Mouse (Mus musculus) midbrain, postnatal 0 days (tissue): ENCODE measurements around the gene Mindy4. TPM values are rescaled to one million over a fixed set of nuclear protein-coding genes. Genes with fewer than 3 reads are reported as not detected.

Source experiments
- ATAC-seq: fragments of 200-750 bp; cut with Nextera tagmentation; 2 replicates; pipeline ENCODE4 v1.8.0; 2017; ENCODE audit warnings: moderate number of reproducible peaks, mild to moderate bottlenecking, moderate TSS enrichment, moderate library complexity; ENCODE audit not compliant: low FRiP score
- DNase-seq: peaks from one replicate; pipeline ENCODE4 v3.0.0-alpha.2; 2015; ENCODE audit warnings: low spot score
- H3K27ac ChIP-seq: fragments of 300-500 bp; sonication (generic); 2 replicates; pipeline ENCODE4 v1.5.1; 2014; ENCODE audit warnings: low read depth, mild to moderate bottlenecking, low read length, mixed read lengths
- H3K27me3 ChIP-seq: fragments of 300-500 bp; sonication (generic); 2 replicates; pipeline ENCODE4 v1.6.1; 2014; ENCODE audit warnings: low read length, control low read depth, mixed read lengths; ENCODE audit not compliant: insufficient read depth
- H3K36me3 ChIP-seq: fragments of 300-500 bp; sonication (generic); 2 replicates; pipeline ENCODE4 v1.6.1; 2014; ENCODE audit warnings: low read length, control low read depth, mixed read lengths; ENCODE audit not compliant: insufficient read depth
- H3K4me1 ChIP-seq: fragments of 300-500 bp; sonication (generic); 2 replicates; pipeline ENCODE4 v1.6.1; 2014; ENCODE audit warnings: mild to moderate bottlenecking, control low read depth, antibody characterized with exemption, low read length, mixed read lengths; ENCODE audit not compliant: insufficient read depth
- H3K4me2 ChIP-seq: fragments of 300-500 bp; sonication (generic); 2 replicates; pipeline ENCODE4 v1.6.1; 2014; ENCODE audit warnings: low read depth, mild to moderate bottlenecking, low read length, mixed read lengths; ENCODE audit not compliant: poor library complexity, severe bottlenecking
- H3K4me3 ChIP-seq: fragments of 300-500 bp; sonication (generic); 2 replicates; pipeline ENCODE4 v1.5.1; 2014; ENCODE audit warnings: low read depth, mild to moderate bottlenecking, low read length, moderate library complexity
- H3K9ac ChIP-seq: fragments of 300-500 bp; sonication (generic); replicated peaks from 2 replicates; pipeline ENCODE4 v1.6.1; 2014; ENCODE audit warnings: mild to moderate bottlenecking, low read length, moderate library complexity, mixed read lengths; ENCODE audit not compliant: poor library complexity, severe bottlenecking
- H3K9me3 ChIP-seq: fragments of 300-500 bp; sonication (generic); 2 replicates; pipeline ENCODE4 v1.6.1; 2016; ENCODE audit warnings: low read length, control low read depth
- CTCF ChIP-seq: IDR thresholded peaks from 2 replicates; pipeline ENCODE4 v1.5.1; 2016; ENCODE audit warnings: antibody characterized with exemption, mild to moderate bottlenecking
- WGBS: fragments of 180-500 bp; shearing (Covaris S2); extraction: QIAGEN DNeasy Blood & Tissue Kit; methylation state at CpG from one replicate; pipeline ENCODE4 v1.1.7; 2014; 5-methylcytosine and 5-hydroxymethylcytosine counted together
- polyA plus RNA-seq: library from polyadenylated mRNA; unstranded; fragments of >200 nt; fragmentation: Nextera tagmentation; extraction: Ambion mirVana; gene quantifications from 2 replicates; pipeline ENCODE4 v1.2.1, GENCODE M21; 2015
- total RNA-seq: library from RNA; depleted of rRNA; stranded (reverse); fragments of >200 nt; gene quantifications from 2 replicates; pipeline ENCODE4 v1.2.3, GENCODE M21; 2014

Gene Mindy4
- total and polyA plus RNA-seq, 2 experiments from 2014 or later, result 8.8 to 10.0 TPM

DNA sequence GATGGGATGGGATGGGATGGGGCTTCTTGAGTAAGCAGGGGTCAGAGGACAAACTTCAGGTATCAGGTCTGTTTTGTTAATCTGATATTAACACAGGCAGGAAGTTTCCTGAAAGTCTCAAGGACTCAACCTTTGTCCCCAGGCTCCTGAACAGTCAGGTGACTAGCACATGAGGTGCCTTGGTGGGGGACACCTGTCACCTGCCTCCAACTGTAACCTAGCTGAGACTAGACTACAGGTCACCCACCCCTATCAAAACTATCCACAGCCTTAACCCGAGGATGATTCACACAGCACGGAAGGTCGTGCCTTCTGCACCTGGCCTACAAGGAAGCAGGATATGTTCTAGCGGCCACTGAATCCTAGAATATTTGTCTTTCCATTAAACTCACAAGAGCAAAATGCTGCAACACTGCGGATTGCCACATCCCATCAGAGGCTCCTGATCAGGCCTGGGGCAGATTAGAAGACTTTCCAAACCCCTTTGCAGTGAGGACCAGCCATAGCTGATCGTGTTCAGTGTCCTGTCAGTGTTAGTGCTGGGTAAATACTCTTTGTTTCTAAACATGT is 147.3 kb downstream of the Mindy4 start:
- no peak overlapping the region for H3K4me3 ChIP-seq
- ATAC-seq (no peak), DNase-seq (no peak)
- H3K9me3 ChIP-seq, result no peaks in the 10 kb centered on the region
- no peak for TF ChIP-seq CTCF
- no peak overlapping the region for H3K4me2 ChIP-seq
- WGBS, result 94% methylated on average over 6 of the region's 6 CpGs
- H3K27ac ChIP-seq, result no peak overlapping the region
- no peaks in the 10 kb centered on the region for H3K36me3 ChIP-seq
- no peaks in the 10 kb centered on the region for H3K4me1 ChIP-seq
- no peaks in the 10 kb centered on the region for H3K27me3 ChIP-seq
- H3K9ac ChIP-seq, result no peak overlapping the region

GRCm38 (mm10) chr6:55351712-55352111 is 148.5 kb downstream of the Mindy4 start:
- H3K9me3 ChIP-seq, result no peaks in the 10 kb centered on the region
- H3K4me3 ChIP-seq, result no peak overlapping the region
- no peaks in the 10 kb centered on the region for H3K36me3 ChIP-seq
- ATAC-seq (no peak), DNase-seq (no peak)
- no peak overlapping the region for H3K9ac ChIP-seq
- 80% methylated on average over 7 of the region's 7 CpGs for WGBS
- H3K4me1 ChIP-seq, result no peaks in the 10 kb centered on the region
- no peak overlapping the region for H3K27ac ChIP-seq
- no peaks in the 10 kb centered on the region for H3K27me3 ChIP-seq
- no peak for TF ChIP-seq CTCF
- H3K4me2 ChIP-seq, result no peak overlapping the region

DNA sequence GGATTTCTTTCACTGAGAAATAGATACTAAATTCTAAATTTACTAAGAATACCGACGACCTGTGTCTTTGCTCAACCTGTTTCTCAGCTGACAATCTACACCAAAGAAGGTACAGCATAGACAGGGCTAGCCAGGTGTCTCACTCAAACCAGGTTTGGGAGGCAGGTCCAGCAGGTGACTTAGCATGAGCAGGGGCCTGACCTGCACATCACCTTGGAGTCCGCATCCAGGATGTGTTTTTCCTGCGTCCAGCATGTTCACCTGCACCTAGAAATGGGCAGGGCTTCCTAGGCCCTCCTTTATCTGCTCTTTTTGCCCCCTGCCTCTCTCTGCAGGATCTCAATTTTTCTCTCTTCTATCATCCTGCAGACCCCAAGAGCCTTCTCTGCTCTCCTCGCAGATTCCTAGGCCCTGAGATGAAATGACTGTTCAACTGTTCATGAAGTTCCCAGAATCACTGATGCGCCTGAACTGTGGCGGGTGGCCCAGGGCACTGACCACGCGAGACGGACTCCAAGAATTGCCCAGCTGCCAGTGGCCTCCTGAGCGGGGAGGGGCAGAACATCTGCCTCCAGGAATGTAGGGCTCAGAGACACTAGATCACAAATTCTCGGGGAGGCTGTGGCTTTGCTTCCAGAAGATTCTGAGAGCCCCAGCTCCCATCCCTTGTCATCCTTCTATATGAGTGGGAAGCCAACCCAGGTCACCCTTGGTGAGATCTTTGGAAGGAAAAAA is 150.7 kb downstream of the Mindy4 start:
- Histone ChIP-seq H3K27ac (no peak overlapping the region), H3K36me3 (no peaks in the 10 kb centered on the region), H3K4me2 (no peak overlapping the region), H3K9me3 (no peaks in the 10 kb centered on the region), H3K9ac (no peak overlapping the region), H3K27me3 (no peaks in the 10 kb centered on the region), H3K4me3 (no peak overlapping the region), H3K4me1 (no peaks in the 10 kb centered on the region)
- DNase-seq (no peak), ATAC-seq (no peak)
- 89% methylated on average over 12 of the region's 12 CpGs for WGBS
- TF ChIP-seq CTCF, result no peak

GRCm38 (mm10) chr6:55354456-55355117 is 151.4 kb downstream of the Mindy4 start:
- H3K27me3 ChIP-seq, result no peaks in the 10 kb centered on the region
- H3K4me1 ChIP-seq, result no peaks in the 10 kb centered on the region
- no peak overlapping the region for H3K9ac ChIP-seq
- H3K9me3 ChIP-seq, result no peaks in the 10 kb centered on the region
- H3K4me2 ChIP-seq, result no peak overlapping the region
- no peak for TF ChIP-seq CTCF
- no peak overlapping the region for H3K4me3 ChIP-seq
- no peaks in the 10 kb centered on the region for H3K36me3 ChIP-seq
- H3K27ac ChIP-seq, result no peak overlapping the region
- DNase-seq (no peak), ATAC-seq (no peak)
- WGBS, result 75% methylated on average over 4 of the region's 4 CpGs

DNA sequence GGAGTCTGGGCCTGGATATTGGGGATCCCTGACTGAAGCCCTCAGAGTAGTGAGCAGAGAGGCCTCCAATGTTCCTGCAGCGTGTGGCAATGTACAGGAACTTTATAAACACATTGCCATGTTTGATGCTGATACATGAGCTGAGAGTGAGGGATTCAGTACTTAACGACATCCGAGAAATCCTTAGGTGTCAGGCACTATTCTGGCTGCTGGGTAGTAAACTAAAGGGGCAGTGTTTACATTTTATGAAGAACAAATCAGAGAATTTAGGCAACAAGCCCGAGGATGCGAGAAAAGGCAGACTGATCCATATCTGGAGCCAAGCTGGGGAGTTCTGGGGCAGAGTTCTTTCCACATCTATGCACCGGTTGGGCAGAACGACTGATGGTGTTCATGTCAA is 152.4 kb downstream of the Mindy4 start:
- H3K4me2 ChIP-seq, result no peak overlapping the region
- DNase-seq, result no peak
- no peak overlapping the region for H3K9ac ChIP-seq
- no peaks in the 10 kb centered on the region for H3K9me3 ChIP-seq
- ATAC-seq, result no peak
- no peak for TF ChIP-seq CTCF
- no peak overlapping the region for H3K27ac ChIP-seq
- 85% methylated on average over 7 of the region's 7 CpGs for WGBS
- no peaks in the 10 kb centered on the region for H3K36me3 ChIP-seq
- H3K27me3 ChIP-seq, result no peaks in the 10 kb centered on the region
- H3K4me1 ChIP-seq, result no peaks in the 10 kb centered on the region
- H3K4me3 ChIP-seq, result no peak overlapping the region
